In the genomic region with DNA sequence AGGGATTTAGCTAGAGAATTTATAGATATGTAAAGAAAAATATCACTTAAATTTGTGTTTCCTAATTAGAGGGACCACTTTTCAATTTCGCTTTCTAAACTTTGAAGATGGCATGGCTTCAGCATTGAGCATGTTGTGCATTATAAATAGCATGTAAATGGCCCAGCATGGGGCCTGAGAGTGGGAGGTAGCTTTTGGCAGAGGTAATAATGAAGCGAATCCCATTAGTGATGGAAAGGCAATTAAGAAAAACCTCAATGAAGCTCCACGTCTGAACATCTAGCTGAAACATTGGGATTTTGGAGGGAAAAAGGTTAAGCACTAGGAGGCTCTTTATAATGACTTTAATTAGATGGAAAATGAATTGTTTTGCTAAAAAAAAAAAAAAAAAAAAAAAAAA, we compare ENCODE assay signal across 21 mouse cellular contexts.
DNase-seq lines count a peak whose midpoint lies in the region; ATAC-seq and TF ChIP-seq lines count a peak whose summit lies in the region.
"Had no signal": no experiment of that assay in that cellular context is flagged by ENCODE, and none has a peak within 500 bp of the region (broad histone marks: within the 10 kb centered on the region; RNA-seq: fewer than 3 reads in every experiment).

No protein-coding gene starts in this region.

- ATAC-seq in hindbrain, postnatal 0 days: no peak
- no peak for ATAC-seq in hindbrain, embryonic 11.5 days (ENCODE audit: low FRiP score)
- ATAC-seq in heart, embryonic 12.5 days (ENCODE audit: insufficient number of reproducible peaks, low FRiP score): no peak
- ATAC-seq: liver, embryonic 12.5 days had no signal

- H3K4me1 ChIP-seq in cerebellum, adult 2 months (ENCODE audit: control insufficient read depth, insufficient read depth, low read length): no peaks in the 10 kb centered on the region
- H3K4me1 ChIP-seq in hindbrain, postnatal 0 days (ENCODE audit: insufficient read depth, low read length): no peaks in the 10 kb centered on the region
- H3K4me1 ChIP-seq in hindbrain, embryonic 11.5 days (replicated peaks; ENCODE audit: control insufficient read depth, insufficient read depth, low read length): no peaks in the 10 kb centered on the region
- H3K4me1 ChIP-seq in heart, embryonic 12.5 days (replicated peaks): no peaks in the 10 kb centered on the region
- H3K4me1 ChIP-seq: heart, embryonic 10.5 days; limb, embryonic 13.5 days; liver, embryonic 12.5 days; neural tube, embryonic 12.5 days had no signal

- 10% methylated on average over 3 of the region's 3 CpGs for WGBS in cerebellum, adult 2 months
- WGBS in hindbrain, postnatal 0 days: 27% methylated on average over 3 of the region's 3 CpGs
- WGBS in hindbrain, embryonic 11.5 days: 47% methylated on average over 3 of the region's 3 CpGs
- WGBS in heart, embryonic 12.5 days: 57% methylated on average over 3 of the region's 3 CpGs

- TF ChIP-seq POLR2A in cerebellum, adult 2 months (IDR thresholded peaks at IDR 0.05; ENCODE audit: borderline replicate concordance, insufficient read depth, low read length): no peak

- H3K36me3 ChIP-seq in hindbrain, postnatal 0 days (ENCODE audit: insufficient read depth, low read length): no peaks in the 10 kb centered on the region
- no peaks in the 10 kb centered on the region for H3K36me3 ChIP-seq in hindbrain, embryonic 11.5 days (ENCODE audit: control insufficient read depth, insufficient read depth, low read length)
- no peaks in the 10 kb centered on the region for H3K36me3 ChIP-seq in heart, embryonic 12.5 days
- H3K36me3 ChIP-seq: heart, embryonic 10.5 days; limb, embryonic 13.5 days; liver, embryonic 12.5 days; neural tube, embryonic 12.5 days had no signal

- TF ChIP-seq CTCF in cerebellum, adult 2 months (IDR thresholded peaks at IDR 0.05; ENCODE audit: borderline replicate concordance, insufficient read depth, low read depth, low read length): no peak
- TF ChIP-seq CTCF in hindbrain, postnatal 0 days (IDR thresholded peaks at IDR 0.05; ENCODE audit: low read depth): no peak

- no peaks in the 10 kb centered on the region for H3K9me3 ChIP-seq in hindbrain, postnatal 0 days (ENCODE audit: low read length)
- no peaks in the 10 kb centered on the region for H3K9me3 ChIP-seq in hindbrain, embryonic 11.5 days (ENCODE audit: control insufficient read depth, low read length)
- no peaks in the 10 kb centered on the region for H3K9me3 ChIP-seq in heart, embryonic 12.5 days (replicated peaks)
- H3K9me3 ChIP-seq: heart, embryonic 10.5 days; limb, embryonic 13.5 days; liver, embryonic 12.5 days; neural tube, embryonic 12.5 days had no signal

- H3K9ac ChIP-seq in hindbrain, postnatal 0 days (replicated peaks; ENCODE audit: low read length): no peak overlapping the region
- no peak overlapping the region for H3K9ac ChIP-seq in hindbrain, embryonic 11.5 days (ENCODE audit: low read depth, low read length)
- H3K9ac ChIP-seq in heart, embryonic 12.5 days: no peak overlapping the region
- H3K9ac ChIP-seq: limb, embryonic 13.5 days; liver, embryonic 12.5 days; neural tube, embryonic 12.5 days had no signal

- H3K27ac ChIP-seq in cerebellum, adult 2 months (ENCODE audit: insufficient read depth, low read length): no peak overlapping the region
- no peak overlapping the region for H3K27ac ChIP-seq in hindbrain, postnatal 0 days
- no peak overlapping the region for H3K27ac ChIP-seq in hindbrain, embryonic 11.5 days (ENCODE audit: low read depth, low read length)
- H3K27ac ChIP-seq in heart, embryonic 12.5 days (ENCODE audit: poor library complexity, severe bottlenecking): no peak overlapping the region
- H3K27ac ChIP-seq: heart, embryonic 10.5 days; limb, embryonic 13.5 days; liver, embryonic 12.5 days; neural tube, embryonic 12.5 days had no signal

- DNase-seq in cerebellum, postnatal 10 days: peak; percentile 11 to 33
- no peak for DNase-seq in cerebellum, adult 2 months
- DNase-seq in hindbrain, postnatal 0 days (ENCODE audit: low spot score): peak; percentile 42
- no peak for DNase-seq in hindbrain, embryonic 11.5 days (ENCODE audit: low spot score)
- DNase-seq in retina, postnatal 1 day: peak; percentile 43
- no peak for DNase-seq in retina, embryonic 14.5 days (ENCODE audit: low spot score)
- no peak for DNase-seq in yolk sac, embryonic 10.5 days (ENCODE audit: low spot score)
- DNase-seq: adrenal gland, postnatal 36 days; cerebellum, adult 18-20 months; gastrocnemius, postnatal 10 days; kidney, adult 11 months; lung, adult 18-20 months; lung, postnatal 10 days; thymus, adult 18-20 months; thymus, postnatal 4 days had no signal

- no peak overlapping the region for H3K4me2 ChIP-seq in hindbrain, postnatal 0 days (ENCODE audit: low read depth, low read length)
- H3K4me2 ChIP-seq in hindbrain, embryonic 11.5 days (replicated peaks; ENCODE audit: low read depth, low read length): no peak overlapping the region
- no peak overlapping the region for H3K4me2 ChIP-seq in heart, embryonic 12.5 days
- H3K4me2 ChIP-seq: limb, embryonic 13.5 days; liver, embryonic 12.5 days; midbrain, embryonic 11.5 days; neural tube, embryonic 12.5 days had no signal

- no peak overlapping the region for H3K4me3 ChIP-seq in cerebellum, adult 2 months (replicated peaks; ENCODE audit: insufficient read depth, low read depth, low read length)
- H3K4me3 ChIP-seq in hindbrain, postnatal 0 days (ENCODE audit: low read length): no peak overlapping the region
- no peak overlapping the region for H3K4me3 ChIP-seq in hindbrain, embryonic 11.5 days (ENCODE audit: low read depth, low read length)
- H3K4me3 ChIP-seq in heart, embryonic 12.5 days: no peak overlapping the region
- H3K4me3 ChIP-seq: heart, embryonic 10.5 days; limb, embryonic 13.5 days; liver, embryonic 12.5 days; neural tube, embryonic 12.5 days had no signal

- no peaks in the 10 kb centered on the region for H3K27me3 ChIP-seq in cerebellum, adult 2 months (ENCODE audit: control insufficient read depth, insufficient read depth, low read length)
- H3K27me3 ChIP-seq in hindbrain, postnatal 0 days (ENCODE audit: insufficient read depth, low read length): no peaks in the 10 kb centered on the region
- H3K27me3 ChIP-seq in hindbrain, embryonic 11.5 days (ENCODE audit: control insufficient read depth, insufficient read depth, low read length): no peaks in the 10 kb centered on the region
- no peaks in the 10 kb centered on the region for H3K27me3 ChIP-seq in heart, embryonic 12.5 days (replicated peaks)
- H3K27me3 ChIP-seq: limb, embryonic 13.5 days; liver, embryonic 12.5 days; neural tube, embryonic 12.5 days had no signal

Comparison
In these comparisons a context has a peak if more than half of its experiments do, and no peak if none do; other contexts are left out.
1. DNase-seq: peak in cerebellum, postnatal 10 days (2 of 2), hindbrain, postnatal 0 days (single experiment) and retina, postnatal 1 day (single experiment); none in cerebellum, adult 2 months (0 of 2), hindbrain, embryonic 11.5 days (single experiment), retina, embryonic 14.5 days (single experiment) and yolk sac, embryonic 10.5 days (single experiment).